Mouse (Mus musculus): ENCODE measurements at regions not wholly inside any gene's neighbourhood (a gene's known extent, or its start where the extent isn't known, plus 50 kb on each side); places are given as distances from the start of the nearest gene placed in this dataset.
"Not testable (repeated sequence)": the region's sequence is repeated elsewhere in the genome, so short reads cannot be mapped to it uniquely, and the experiment has no call there.

DNA sequence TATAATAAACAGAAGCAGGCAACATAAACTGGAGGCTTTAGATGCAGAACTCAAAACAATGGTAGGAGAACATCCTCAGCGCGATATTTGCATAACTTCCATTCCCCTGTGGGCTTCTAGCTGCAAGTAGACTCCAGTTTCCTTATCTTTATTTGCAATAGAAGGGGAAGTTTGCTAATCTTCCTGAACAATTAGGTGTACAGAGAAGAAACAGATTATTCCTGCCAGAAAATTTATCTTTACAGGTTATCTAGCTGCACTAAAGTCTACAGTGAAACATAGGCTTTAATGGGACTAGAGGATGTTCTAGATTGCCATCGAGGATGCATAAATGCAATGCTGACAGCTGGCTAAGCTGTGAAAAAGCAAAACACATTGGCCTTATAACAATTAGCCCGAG, 1544.0 kb downstream of the Efna5 start:
- Histone ChIP-seq H3K4me3 (ENCODE audit: insufficient read depth, low read length) (no peak overlapping the region), H3K4me1 (ENCODE audit: control insufficient read depth, insufficient read depth, low read length) (no peaks in the 10 kb centered on the region), H3K27ac (ENCODE audit: insufficient read depth, low read length) (no peak overlapping the region)
- TF ChIP-seq POLR2A (IDR thresholded peaks at IDR 0.05; ENCODE audit: low read depth, low read length), result no peak
- TF ChIP-seq CTCF (IDR thresholded peaks at IDR 0.05; ENCODE audit: borderline replicate concordance, insufficient read depth, low read length), result no peak

DNA sequence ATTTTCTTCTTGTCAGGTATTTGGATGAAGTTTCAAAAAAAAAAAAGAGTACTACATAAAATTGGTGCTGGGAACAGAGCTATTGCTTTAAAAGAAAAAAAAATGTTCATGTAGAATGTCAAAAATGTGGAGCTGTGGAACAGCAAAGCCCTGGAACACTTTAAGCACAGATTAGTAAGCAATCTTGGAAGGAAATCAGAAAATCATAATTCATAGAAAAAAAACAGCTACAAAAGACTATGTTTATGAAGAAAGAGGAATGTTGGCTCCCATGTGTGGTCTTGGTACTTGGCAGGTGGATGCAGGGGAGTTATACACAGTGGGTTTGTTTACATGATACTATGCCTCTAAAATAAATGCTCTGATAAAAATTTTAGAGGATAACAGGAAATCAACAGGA, 1555.7 kb downstream of the Efna5 start:
- no peak overlapping the region for H3K4me3 ChIP-seq (ENCODE audit: insufficient read depth, low read length)
- H3K4me1 ChIP-seq (ENCODE audit: control insufficient read depth, insufficient read depth, low read length), result no peaks in the 10 kb centered on the region
- no peak overlapping the region for H3K27ac ChIP-seq (ENCODE audit: insufficient read depth, low read length)
- no peak for TF ChIP-seq CTCF (IDR thresholded peaks at IDR 0.05; ENCODE audit: borderline replicate concordance, insufficient read depth, low read length)
- no peak for TF ChIP-seq POLR2A (IDR thresholded peaks at IDR 0.05; ENCODE audit: low read depth, low read length)

- no peaks in the 10 kb centered on the region for H3K4me1 ChIP-seq (ENCODE audit: control insufficient read depth, insufficient read depth, low read length)
- H3K4me3 ChIP-seq (ENCODE audit: insufficient read depth, low read length), result no peak overlapping the region
- TF ChIP-seq POLR2A (IDR thresholded peaks at IDR 0.05; ENCODE audit: low read depth, low read length), result no peak
- no peak overlapping the region for H3K27ac ChIP-seq (ENCODE audit: insufficient read depth, low read length)
Observed at GRCm38 (mm10) chr17:61320865-61321264, 1560.3 kb downstream of the Efna5 start.

- no peak for TF ChIP-seq POLR2A (IDR thresholded peaks at IDR 0.05; ENCODE audit: low read depth, low read length)
- TF ChIP-seq CTCF (IDR thresholded peaks at IDR 0.05; ENCODE audit: borderline replicate concordance, insufficient read depth, low read length), result no peak
- no peaks in the 10 kb centered on the region for H3K4me1 ChIP-seq (ENCODE audit: control insufficient read depth, insufficient read depth, low read length)
- H3K4me3 ChIP-seq (ENCODE audit: insufficient read depth, low read length), result no peak overlapping the region
- H3K27ac ChIP-seq (ENCODE audit: insufficient read depth, low read length), result no peak overlapping the region
Observed at GRCm38 (mm10) chr17:61313424-61313823, 1567.7 kb downstream of the Efna5 start.

DNA sequence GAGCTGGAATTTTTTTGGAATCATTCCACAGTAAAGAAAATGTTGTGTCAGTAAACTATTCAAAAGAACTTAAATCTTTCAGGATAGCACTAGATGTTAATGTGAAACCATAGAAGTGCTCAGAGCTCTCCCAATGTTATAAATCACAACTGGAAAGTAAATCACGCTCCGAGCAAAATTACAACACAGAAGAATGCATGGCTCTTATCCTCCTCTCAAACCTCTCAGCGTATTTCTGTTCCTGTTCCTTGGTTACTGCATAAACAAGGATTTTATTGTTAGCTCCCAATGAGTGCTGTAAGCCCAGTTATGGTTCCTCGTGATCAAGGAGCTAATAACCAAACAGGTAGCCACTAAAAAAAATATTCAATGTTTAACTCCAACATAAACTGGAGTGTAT, 1569.9 kb downstream of the Efna5 start:
- H3K4me1 ChIP-seq (ENCODE audit: control insufficient read depth, insufficient read depth, low read length), result no peaks in the 10 kb centered on the region
- no peak for TF ChIP-seq POLR2A (IDR thresholded peaks at IDR 0.05; ENCODE audit: low read depth, low read length)
- no peak for TF ChIP-seq CTCF (IDR thresholded peaks at IDR 0.05; ENCODE audit: borderline replicate concordance, insufficient read depth, low read length)

DNA sequence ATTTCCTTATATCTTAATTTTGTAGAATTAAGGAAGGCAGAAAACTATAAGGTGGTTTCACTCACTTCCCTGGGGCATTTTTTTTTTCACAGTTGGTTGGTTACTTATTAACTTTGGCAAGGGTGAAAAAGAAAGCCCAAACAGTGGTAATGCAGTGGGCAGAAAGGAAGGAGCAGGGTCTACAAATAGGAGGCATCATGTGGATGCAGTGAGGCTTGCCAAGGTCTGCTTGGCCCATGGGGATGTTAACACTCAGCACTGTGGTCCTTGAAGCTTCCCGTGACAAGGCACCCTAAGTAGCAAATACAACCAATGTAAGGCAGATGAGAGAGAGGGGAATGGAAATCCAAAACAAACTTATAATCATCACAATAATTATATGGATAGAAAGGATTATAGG, 1577.5 kb downstream of the Efna5 start:
- no peak for TF ChIP-seq CTCF (IDR thresholded peaks at IDR 0.05; ENCODE audit: borderline replicate concordance, insufficient read depth, low read length)
- no peak for TF ChIP-seq POLR2A (IDR thresholded peaks at IDR 0.05; ENCODE audit: low read depth, low read length)
- H3K4me3 ChIP-seq (ENCODE audit: insufficient read depth, low read length), result no peak overlapping the region
- H3K27ac ChIP-seq (ENCODE audit: insufficient read depth, low read length), result no peak overlapping the region
- no peaks in the 10 kb centered on the region for H3K4me1 ChIP-seq (ENCODE audit: control insufficient read depth, insufficient read depth, low read length)

More for the DNA sequence above, 1569.9 kb downstream of the Efna5 start:
- no peak overlapping the region for H3K4me3 ChIP-seq (ENCODE audit: insufficient read depth, low read length)
- no peak overlapping the region for H3K27ac ChIP-seq (ENCODE audit: insufficient read depth, low read length)

DNA sequence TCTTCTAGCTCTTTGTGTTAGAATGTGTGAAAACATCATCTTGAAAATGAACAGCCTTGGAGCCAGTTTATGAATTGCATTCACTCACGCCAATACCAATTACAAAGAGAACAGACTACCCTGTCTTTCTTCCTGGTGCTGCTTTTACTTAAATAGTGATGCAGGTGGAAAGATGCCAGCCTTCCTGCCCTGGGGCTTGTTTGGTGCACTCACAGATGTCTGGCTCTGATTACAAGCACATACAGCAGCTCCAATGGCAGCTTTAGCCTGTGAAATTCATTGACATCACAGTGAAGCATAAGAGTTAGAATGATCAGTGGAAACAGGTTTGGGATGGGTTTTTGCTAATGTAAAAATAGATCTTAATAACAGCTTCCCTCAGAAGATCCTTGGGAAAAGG, 1579.1 kb downstream of the Efna5 start:
- H3K4me3 ChIP-seq (ENCODE audit: insufficient read depth, low read length), result no peak overlapping the region
- H3K4me1 ChIP-seq (ENCODE audit: control insufficient read depth, insufficient read depth, low read length), result no peaks in the 10 kb centered on the region
- H3K27ac ChIP-seq (ENCODE audit: insufficient read depth, low read length), result no peak overlapping the region
- TF ChIP-seq POLR2A (IDR thresholded peaks at IDR 0.05; ENCODE audit: low read depth, low read length) (no peak), CTCF (IDR thresholded peaks at IDR 0.05; ENCODE audit: borderline replicate concordance, insufficient read depth, low read length) (no peak)

GRCm38 (mm10) chr17:61301171-61301570, 1579.9 kb downstream of the Efna5 start:
- Histone ChIP-seq H3K27ac (ENCODE audit: insufficient read depth, low read length) (no peak overlapping the region), H3K4me1 (ENCODE audit: control insufficient read depth, insufficient read depth, low read length) (no peaks in the 10 kb centered on the region), H3K4me3 (ENCODE audit: insufficient read depth, low read length) (no peak overlapping the region)
- TF ChIP-seq CTCF (IDR thresholded peaks at IDR 0.05; ENCODE audit: borderline replicate concordance, insufficient read depth, low read length), result no peak

DNA sequence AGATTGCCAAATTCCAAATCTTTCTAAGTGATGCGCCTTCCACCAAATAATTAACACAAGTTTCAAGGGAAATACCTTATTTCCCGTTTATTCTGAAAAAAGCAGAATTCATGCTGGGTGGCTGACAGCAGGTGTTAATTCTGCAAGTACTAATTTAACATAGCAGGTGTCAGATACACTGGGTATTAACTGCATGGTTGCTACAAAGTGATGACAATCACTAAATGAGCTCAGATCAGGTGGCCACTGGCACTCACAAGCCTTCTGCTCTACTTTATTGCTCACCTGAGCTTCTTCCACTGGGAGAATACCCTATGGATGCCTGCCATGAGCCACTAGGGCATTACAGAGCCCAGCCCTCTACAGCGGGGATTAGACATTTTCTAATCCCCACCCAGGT, 1590.0 kb downstream of the Efna5 start:
- Histone ChIP-seq H3K4me3 (ENCODE audit: insufficient read depth, low read length) (no peak overlapping the region), H3K4me1 (ENCODE audit: control insufficient read depth, insufficient read depth, low read length) (no peaks in the 10 kb centered on the region), H3K27ac (ENCODE audit: insufficient read depth, low read length) (no peak overlapping the region)
- TF ChIP-seq CTCF (IDR thresholded peaks at IDR 0.05; ENCODE audit: borderline replicate concordance, insufficient read depth, low read length), result no peak
- TF ChIP-seq POLR2A (IDR thresholded peaks at IDR 0.05; ENCODE audit: low read depth, low read length), result no peak

GRCm38 (mm10) chr17:61288590-61288989, 1592.5 kb downstream of the Efna5 start:
- no peak overlapping the region for H3K27ac ChIP-seq (ENCODE audit: insufficient read depth, low read length)
- H3K4me1 ChIP-seq (ENCODE audit: control insufficient read depth, insufficient read depth, low read length), result no peaks in the 10 kb centered on the region
- TF ChIP-seq CTCF (IDR thresholded peaks at IDR 0.05; ENCODE audit: borderline replicate concordance, insufficient read depth, low read length) (no peak), POLR2A (IDR thresholded peaks at IDR 0.05; ENCODE audit: low read depth, low read length) (no peak)
- no peak overlapping the region for H3K4me3 ChIP-seq (ENCODE audit: insufficient read depth, low read length)

- Histone ChIP-seq H3K4me3 (ENCODE audit: insufficient read depth, low read length) (no peak overlapping the region), H3K4me1 (ENCODE audit: control insufficient read depth, insufficient read depth, low read length) (no peaks in the 10 kb centered on the region), H3K27ac (ENCODE audit: insufficient read depth, low read length) (no peak overlapping the region)
- TF ChIP-seq CTCF (IDR thresholded peaks at IDR 0.05; ENCODE audit: borderline replicate concordance, insufficient read depth, low read length), result no peak
- TF ChIP-seq POLR2A (IDR thresholded peaks at IDR 0.05; ENCODE audit: low read depth, low read length), result no peak
Observed at GRCm38 (mm10) chr17:61273631-61274030, 1607.5 kb downstream of the Efna5 start.

- not testable (repeated sequence) for H3K27ac ChIP-seq (ENCODE audit: insufficient read depth, low read length); H3K4me3 ChIP-seq (ENCODE audit: insufficient read depth, low read length)
Observed at GRCm38 (mm10) chr17:61256526-61256925, 1624.6 kb downstream of the Efna5 start.

More at GRCm38 (mm10) chr17:61256526-61256925, 1624.6 kb downstream of the Efna5 start:
- not testable (repeated sequence) for H3K4me1 ChIP-seq (ENCODE audit: control insufficient read depth, insufficient read depth, low read length)
